Mouse (Mus musculus): ENCODE results near the gene Nsun4.
A peak's percentile ranks its signal among the peaks of the same experiment; 100 is the strongest.

Nsun4 gene

GRCm38 (mm10) chr4:115984967-115985366 lies 68.7 kb downstream of the Nsun4 start:
- no peak for DNase-seq (ENCODE audit: low spot score in 2 of 2)

GRCm38 (mm10) chr4:115984111-115984510 lies 69.6 kb downstream of the Nsun4 start:
- DNase-seq (ENCODE audit: low spot score in 2 of 2), result peak; percentile 67 to 89

Measured in spleen, postnatal 4 days (tissue).